Mouse (Mus musculus) right cerebral cortex, postnatal 10 days (tissue): ENCODE results near the gene Gli3.

Source experiments
- DNase-seq, 2 experiments: peaks; one replicate each; pipeline ENCODE4 v3.0.0; 2021; ENCODE audit warnings: low spot score in 2 of 2

Gli3 gene

DNA sequence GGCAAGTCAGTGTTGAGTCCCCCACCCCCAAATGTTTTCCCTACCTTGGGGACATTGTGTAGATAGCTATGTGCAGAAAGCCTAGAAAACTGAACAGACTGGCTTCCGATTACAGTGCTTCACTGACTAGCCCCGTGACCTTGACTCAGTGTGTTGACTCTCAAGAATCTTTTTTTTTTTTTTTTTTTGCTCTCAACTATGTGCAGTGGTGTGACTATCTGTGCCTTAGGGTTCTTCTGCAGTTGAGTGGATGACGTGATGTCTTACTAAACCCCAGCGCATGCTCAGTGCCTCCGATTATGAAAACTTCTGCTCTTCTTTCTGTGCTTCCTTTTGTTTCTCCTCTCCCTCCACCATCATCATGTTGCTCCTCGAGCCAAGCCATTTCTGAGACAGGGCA, 87.7 kb downstream of the Gli3 start:
- no peak for DNase-seq

DNA sequence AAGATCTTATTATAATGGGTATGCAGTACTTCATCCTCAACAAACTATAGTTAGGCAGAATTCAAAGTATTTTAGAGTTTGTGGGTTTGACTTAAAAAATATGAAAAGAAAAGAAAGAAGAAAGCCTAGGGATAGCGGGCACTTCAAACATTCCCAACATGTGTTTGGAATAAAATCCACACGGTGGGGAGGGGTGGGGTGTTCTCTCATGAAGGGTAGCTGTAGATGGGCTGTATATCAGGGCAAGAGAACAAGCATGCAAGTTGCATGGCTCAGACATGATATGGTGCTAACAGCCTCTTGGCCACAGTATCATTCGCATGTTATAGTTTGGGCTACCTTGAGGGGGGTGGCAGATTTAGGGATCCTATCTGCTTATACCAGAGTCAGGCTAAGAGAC, 89.0 kb downstream of the Gli3 start:
- no peak for DNase-seq

DNA sequence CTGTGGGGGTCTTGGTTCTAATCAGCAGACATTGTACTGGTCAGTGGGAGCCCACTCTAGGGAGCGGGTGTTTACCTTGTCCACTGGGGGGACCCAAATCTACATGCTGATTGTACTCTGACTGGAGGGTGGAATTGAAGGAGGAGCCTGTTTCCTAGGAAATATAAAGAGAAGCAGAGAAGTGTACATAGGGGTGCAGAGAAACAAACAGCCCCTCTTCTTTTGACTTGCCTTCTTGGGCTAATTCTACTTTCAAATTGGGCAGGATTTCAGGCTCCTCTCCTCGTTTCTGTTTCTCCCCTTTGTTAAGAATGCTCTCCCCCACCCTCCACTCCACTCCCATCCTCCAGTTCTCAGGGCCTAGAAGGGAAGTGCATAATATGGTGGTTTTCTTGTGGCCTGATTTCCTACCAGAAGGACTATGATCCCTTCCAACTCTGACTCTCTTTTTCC, 93.6 kb downstream of the Gli3 start:
- DNase-seq: peak; percentile 32 to 41

DNA sequence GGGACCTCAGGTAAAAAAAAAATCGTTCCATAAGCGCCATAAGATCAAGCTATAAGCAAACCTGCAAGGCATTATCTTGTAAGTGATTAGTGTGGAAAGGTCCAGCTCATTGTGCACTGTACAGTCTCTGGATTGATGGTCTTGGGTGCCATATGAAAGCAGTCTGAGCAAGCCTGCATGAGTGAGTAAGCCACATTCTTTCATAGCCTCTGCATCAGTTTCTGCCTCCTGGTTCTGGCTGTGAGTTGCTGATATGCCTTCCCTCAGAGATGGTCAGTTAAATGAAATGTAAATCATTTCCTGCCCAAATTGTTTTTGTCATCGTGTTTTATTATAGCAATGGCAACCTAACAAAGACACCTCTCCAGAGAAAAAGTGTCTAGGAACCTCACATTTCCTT, 98.4 kb downstream of the Gli3 start:
- no peak for DNase-seq

DNA sequence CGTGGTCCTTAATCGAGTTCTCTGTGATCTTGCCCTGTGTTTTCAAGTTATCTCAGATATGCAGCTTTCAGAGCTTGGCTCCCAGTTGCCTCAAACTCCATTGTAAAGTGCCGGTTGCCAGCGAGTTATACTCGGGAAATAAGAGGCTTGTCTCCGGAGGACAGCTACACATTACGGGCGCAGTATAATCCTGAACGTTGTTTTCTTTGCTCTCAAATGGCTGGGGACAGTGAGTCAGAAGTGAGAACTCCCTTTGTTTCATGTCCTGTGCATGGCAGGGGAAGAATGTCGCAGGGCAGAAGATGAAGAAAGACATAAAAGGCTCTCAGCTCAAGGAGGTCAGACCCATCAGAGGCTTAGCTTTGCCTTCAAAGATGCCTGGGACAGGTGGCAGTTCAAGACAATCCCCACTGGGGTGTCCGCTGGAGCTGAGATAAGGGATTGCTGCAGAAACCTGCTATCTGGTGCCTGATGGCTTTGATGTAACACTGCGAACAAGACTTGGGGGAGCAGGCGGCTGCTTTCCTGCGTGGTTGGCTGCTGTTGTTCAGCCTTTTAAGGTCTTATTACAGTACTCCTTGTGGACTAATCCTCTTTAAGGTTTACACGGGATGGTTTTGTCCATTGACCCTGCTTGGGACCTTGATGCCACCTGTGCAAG, 108.0 kb downstream of the Gli3 start:
- no peak for DNase-seq

DNA sequence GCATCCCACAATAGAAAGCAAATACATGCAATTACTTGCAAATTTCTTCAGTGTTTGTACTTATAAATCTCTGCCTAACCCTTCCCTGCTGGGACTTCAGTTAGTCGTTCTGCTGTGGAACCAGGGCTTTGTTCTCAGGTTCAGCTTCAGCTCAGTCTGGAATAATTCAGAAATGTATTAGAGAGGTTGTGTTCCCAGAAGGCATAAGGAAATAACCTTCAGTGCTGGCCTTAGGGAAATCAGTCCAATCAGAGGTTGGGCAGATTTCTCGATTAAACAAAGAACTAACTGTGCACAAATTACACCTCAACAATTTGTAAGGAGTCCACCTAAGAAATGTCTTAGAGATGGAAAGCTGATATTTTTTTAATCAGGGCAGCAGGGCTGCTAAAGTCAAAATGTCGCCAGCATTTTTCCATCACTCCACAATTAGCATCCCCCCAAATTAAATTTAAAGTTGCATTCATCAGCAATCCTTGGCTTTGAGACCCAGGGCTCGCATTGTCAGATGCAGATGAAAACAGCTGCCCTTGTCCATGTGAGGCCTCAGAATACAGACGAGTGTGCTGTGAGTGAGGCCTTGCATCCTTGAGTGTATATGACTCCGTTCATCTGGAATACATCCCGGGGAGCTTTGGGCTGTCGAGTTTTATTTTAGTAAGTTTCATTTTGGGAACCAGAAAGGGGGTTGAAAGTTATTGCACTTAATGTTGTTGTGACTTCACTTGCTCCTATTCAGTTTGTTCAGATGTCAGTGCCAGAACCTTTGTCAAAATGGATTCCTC, 114.3 kb downstream of the Gli3 start:
- DNase-seq: no peak

DNA sequence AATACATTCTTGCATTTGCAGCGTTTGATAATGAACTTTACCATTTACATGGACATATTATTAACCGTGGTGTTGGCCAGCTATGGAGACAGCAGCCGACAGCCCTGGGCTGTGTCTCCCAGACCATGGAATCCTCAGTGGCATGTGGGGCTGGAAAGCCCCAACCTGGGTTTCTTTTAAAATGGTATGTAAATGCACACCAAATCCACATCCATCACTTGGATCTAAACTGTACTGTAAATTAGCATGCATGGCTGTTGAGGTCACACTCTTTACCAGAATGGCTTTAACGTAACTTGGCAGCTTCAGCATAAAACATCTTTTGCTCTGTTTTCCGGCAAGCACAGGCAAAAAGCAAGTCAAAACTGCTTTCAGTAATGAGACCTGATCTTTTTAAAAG, 117.4 kb downstream of the Gli3 start:
- no peak for DNase-seq

DNA sequence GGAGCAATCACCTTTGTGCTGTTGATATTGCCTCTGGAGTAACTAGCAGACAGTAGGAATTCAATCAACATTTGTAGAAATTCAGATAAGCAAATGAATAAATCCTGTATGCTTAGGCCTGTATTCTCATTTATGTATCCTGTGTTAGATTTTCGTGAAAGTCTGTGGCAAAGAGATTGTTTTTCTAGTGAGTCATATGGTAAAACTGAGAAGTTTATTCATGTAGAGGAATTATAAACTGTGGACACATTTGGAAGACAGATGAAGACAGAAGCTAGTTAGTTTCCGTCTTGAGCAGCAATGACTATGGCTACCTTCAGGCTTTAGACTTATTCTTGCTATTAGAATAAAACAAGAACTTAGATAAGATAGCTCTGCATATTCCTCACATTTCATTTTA, 122.9 kb downstream of the Gli3 start:
- no peak for DNase-seq

DNA sequence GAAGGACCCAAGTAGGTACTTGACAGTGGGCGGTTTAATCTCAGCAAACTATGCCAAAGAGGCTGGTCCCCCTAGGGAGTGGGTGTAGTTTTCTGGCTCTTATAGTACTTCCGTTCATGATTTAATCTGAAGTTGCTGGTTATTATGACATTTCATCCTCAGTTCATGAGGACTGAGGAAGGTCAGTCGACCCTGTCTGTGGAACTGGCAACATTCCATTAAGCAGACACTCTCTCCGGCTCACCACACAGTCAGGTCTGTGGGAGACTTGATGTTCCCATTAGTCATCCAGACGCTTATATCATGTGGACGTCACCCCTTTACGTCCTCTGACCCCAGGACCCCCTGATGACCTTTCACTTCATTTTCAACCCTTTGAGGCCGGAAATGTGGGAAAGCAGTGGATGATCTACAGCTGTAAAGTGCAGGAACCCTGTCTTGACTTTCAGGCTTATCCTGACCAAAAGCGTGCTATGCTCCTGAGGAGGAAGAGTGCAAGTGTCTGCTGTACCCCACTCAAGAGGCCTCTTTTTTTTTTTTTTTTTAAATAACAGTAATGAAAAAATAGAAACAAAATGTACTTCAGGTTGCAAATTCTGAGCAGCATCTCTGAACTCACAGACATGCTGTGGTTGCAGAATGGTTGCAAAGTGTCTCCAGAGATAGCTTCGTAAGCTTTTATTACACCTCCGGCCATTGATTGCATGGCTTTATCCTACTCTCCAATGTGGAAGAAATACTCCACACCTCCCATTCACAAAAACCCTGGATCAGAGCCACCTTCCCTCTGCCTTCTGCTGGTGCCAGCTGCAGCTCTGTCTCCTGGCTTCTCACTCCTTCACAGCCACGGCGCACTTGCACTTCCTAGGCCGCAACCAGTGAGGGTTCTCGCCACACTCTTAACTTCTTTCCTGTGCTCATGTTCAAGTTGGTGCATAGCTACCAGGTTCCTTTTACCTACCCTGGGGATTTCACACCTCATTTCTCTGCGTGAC, 125.5 kb downstream of the Gli3 start:
- DNase-seq: peak; percentile 65

DNA sequence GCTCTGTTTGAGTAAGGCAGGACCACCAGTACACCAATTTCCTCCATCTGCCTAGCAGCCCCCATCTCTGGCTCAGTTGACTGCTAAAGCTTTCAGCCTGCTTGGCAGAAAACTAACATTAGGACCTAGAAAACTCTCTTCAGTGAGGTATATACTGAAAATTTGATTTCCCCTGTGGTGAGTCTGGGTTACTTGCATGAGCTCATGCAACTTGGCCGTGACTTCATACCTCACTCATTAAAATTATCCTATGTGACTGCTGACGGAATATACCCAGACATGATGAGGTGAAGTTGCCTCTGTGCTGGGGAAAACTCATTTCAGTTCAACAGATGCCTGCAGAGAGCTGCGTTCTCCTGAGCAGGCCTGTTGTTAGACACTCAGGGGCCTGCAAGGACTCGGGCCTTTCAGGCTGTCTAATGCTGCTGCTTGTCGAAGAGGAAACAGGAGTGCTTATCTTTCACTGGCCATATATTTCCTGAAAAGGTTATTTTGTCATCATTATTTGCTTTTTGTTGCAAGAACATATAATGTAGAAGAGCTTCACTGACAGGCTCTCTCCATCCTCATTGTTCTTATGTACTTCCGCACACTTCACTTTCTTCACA, 127.4 kb downstream of the Gli3 start:
- DNase-seq: no peak

DNA sequence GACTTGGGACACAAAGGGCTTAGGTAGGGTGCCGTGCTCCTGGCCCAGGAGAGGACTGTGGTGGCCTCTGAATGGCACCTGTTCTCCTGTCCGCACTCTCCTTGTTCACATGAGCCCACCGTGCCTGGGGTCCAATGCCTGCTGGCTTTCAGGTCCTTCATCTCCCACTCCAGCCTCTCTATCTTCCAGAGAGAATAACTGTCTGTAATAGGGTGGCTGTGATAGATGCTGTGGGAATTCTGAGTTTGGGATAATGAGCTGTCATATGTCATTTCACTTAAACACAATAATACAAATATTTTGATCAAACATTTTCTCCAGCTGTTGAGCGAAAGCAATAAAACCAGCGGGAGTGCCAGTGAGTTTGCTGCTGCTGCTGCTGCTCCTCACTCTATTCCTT, 133.6 kb downstream of the Gli3 start:
- DNase-seq: no peak

DNA sequence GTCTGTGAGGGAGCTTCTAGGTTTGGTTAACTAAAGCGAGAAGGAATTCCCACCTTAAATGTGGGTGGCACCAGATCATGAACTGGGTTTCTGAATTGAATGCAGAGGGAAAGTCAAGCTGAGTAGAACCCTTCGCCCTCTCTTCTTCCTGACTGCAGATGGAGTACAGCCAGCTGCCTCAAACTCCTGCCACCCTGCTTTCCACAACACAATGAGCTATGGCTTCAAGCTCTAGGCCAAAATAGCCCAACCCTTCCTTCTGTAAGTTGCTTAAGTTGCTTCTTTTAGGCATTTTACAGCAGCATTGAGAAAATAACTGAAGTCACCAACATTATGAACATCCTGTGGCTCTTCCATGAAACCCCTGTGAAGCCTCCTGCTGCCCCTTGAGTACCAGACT, 136.7 kb downstream of the Gli3 start:
- no peak for DNase-seq

DNA sequence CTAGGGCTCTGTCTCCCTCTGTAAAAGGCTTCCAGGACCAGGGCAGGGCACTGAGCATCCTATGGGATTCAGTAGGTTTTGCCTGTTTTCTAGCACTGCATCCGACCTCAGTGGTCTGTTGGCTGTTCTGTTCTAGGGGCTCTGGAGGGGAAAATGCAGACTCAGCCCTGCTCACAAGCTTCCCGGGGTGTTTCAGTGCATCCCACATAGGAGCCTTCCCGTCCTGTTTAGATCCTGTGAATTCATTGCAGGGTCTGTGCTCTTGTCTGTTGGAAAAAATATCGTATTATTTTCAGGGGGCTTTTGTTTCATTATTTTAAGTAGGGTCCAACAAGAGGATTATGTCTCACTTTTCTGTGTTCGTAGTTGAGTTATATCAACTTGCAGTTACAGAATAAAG, 139.1 kb downstream of the Gli3 start:
- no peak for DNase-seq

DNA sequence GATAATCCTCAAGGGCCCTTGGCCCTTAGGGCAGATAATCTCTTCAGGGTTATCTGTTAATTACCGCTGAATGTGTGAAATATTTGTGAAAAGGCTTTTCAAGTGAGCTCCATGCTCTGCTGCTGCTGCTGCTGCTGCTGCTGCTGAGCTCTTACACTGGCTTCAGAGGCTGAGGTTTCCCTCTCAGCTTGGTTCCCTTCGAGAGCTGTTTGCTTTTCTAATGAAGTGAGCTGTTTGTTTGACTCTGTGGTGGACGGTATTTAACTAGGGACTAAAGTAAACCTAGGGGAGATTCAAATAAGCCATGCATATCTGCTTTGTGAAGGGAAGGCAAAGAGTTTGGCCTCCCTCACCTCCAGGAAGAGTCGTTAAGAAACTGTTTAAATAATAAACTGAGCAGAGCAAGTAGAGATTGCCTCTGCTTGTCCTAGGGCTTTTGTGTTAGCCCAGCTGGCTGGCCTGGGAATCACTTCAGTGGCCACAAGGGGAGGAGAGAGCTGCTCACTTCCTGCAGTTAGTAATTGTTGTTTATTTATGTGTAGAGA, 139.7 kb downstream of the Gli3 start:
- DNase-seq: no peak

DNA sequence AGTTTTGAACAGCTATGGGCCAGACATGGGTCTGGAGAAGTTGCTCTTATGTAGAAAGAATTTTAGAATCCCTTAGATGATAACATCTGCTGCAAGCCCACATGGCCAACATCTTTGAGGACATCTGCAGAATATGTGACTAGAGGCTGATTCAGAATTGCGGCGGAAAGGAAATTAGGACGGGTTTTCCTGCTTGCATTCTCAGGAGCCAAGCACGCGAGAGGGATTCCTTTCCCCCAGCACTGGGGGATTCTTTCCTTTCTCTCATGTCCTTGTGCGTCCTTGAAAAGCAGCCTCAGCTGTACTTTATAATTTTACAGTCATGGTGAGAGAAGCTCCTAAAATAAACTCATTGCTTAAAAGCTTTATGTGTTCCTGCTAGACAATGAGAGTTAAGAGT, 141.0 kb downstream of the Gli3 start:
- peak; percentile 31 to 38 for DNase-seq

DNA sequence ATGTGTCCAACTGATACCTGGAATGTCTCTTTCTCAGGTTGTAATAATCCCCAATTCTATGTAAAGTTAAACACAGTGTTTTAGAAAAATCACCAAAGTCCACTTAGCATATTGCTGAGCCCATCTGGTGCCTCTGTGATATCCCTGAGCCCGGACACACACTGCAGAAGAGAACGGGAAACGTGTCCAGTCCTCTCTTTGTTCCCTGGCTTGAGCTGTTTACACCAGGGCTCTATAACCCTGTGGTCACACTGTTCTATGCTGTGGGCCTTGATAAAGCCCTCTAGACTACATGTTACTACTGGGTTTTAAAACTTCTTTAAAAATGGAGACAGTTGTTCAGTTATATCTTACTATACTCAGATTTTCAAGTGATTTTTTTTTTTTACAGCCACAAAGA, 154.4 kb downstream of the Gli3 start:
- no peak for DNase-seq

DNA sequence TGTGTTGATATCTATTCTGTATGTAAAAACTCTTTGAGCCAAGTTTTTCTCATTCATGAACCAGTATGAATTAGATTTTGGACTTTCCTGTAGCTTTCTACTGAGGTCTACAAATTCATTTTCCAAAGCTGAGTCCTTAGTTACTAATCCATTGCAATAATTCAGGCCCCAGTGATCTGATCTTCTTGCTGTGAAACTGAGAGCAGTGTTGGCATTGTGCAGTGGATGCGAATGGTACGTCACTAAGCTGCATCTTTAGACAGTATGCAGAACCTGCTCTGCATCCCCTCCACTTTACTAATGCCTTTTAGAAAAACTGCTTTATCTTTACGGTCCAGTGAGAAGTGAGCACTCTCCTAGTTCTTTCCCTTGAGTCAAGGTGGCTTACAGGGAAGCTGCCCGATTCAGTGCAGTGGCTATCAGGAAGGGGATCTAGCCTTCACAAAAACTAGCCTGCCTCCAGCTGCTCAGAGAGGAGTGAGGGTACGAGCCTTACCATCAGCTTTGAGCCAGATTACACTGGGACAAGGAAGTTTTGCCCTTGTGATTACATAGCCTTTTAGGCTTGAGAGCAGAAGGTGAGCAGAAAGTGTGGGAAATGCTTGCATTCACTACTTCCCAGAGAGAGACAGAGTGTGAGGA, 155.1 kb downstream of the Gli3 start:
- no peak for DNase-seq

DNA sequence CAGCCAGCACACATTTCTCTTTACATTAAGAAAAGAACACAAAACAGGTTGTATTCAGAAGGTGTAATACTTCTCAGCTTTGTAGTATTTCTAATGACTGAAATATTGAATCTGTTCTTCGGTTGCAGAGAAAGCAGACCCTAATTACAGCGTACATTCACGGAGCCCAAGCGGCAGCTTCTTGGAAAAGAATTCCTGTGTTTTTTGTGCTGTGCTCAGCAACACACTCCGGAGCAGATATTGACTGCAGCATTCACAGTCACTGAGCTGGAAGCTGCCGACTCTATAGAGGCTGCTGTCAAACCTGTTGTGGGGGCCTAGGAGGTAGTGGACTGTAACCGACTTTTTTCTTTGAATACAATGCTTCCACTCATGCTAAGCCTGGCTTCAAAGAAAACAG, 158.0 kb downstream of the Gli3 start:
- DNase-seq: peak in 1 of 2 experiments; percentile 31

DNA sequence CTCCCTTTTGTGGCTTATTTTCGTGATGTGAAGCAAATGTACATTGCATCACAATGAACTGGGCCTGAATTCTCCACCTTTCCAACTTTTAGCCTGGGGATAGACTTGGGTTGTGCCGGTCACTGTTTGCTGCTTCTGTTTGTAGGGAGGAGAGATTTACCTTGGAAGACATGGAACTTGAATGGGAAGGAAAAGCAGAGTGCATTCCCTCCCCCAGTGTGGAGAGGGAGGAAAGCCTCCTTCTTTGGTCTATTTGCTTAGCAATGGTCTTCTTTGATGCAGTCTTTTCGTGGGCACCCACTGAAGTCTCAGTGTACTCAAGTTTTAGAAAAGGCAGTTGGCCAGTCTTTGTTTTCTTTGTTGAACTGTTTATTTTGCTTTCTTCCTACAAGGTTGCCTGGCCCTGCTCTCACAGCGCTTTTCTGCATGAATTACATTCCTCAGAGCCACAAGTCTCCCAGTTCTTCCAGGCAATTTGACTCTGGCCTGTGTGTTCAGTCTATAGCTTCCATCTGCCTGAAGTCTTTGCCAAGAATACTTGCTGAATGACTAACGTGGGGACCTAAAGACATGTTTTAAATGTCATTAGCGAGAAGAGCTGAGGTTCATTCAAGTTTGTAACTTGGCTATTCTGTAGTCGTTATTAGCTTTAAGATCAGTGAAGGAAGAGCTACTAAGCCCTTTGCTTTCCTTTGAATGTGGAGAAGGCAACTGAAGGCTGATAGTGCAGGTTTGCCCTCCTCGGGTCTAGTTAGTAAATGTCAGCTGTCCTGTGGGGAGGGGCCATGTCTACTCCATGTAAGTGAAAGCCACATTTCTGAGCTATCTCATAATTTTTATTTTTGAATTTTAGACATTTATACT, 161.7 kb downstream of the Gli3 start:
- DNase-seq: no peak

DNA sequence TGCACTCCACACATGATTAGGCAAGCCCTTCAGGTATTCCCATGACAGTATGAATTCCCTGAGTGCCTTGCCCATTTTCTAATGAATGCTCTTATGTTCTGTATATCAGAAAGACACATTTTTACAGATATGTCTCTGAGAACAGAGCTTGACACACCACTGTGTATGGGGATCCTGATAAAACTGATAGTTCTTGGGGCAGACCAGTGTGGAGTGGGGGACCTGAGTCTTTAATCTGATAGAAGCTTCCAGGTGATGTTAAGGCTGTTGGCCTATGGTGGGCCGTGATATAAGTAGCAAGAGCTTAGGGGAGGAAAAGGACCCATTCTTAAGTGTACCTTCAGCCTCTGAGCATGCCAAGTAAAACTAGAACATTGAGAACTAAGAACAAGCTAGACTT, 178.5 kb downstream of the Gli3 start:
- DNase-seq: no peak
